Mouse (Mus musculus): ENCODE results near the gene Mroh2b. TPM values are rescaled to one million over a fixed set of nuclear protein-coding genes. Genes with fewer than 3 reads are reported as not detected.

The Mroh2b gene
- not detected in 2 replicates for total RNA-seq (2017)

- ATAC-seq (ENCODE audit: extremely low read depth, insufficient number of reproducible peaks, low FRiP score, poor library complexity, severe bottlenecking): no peak
Measured at GRCm38 (mm10) chr15:4898437-4898836, at the start of gene Mroh2b. Gene Mroh2b, plus strand, starts transcription at chr15:4898737.

DNA sequence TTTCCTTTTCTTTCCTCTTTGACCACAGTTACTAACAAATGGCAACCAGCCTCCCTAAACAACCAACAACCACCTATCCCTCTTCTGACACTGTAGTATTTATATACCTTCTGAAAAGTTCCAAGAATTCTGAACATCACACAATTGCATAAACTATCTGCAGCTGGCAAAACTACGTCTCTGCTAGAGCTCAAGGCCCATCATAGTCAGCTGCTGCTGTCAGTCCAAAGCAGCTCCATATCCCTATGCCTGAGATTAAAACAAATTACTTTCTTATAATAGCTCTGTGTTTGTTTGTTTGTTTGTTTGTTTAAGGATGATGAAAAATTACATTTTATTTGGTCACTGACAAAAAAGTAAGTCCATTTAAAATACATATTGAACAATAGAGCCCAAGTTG is 48.5 kb upstream of the Mroh2b start:
- ATAC-seq (ENCODE audit: extremely low read depth, insufficient number of reproducible peaks, low FRiP score, poor library complexity, severe bottlenecking): no peak

- ATAC-seq (ENCODE audit: extremely low read depth, insufficient number of reproducible peaks, low FRiP score, poor library complexity, severe bottlenecking): no peak
Measured at GRCm38 (mm10) chr15:4894962-4895361, 3.6 kb upstream of the Mroh2b start.

- no peak for ATAC-seq (ENCODE audit: extremely low read depth, insufficient number of reproducible peaks, low FRiP score, poor library complexity, severe bottlenecking)
Measured at GRCm38 (mm10) chr15:4934731-4935130, 36.2 kb downstream of the Mroh2b start.

- ATAC-seq (ENCODE audit: extremely low read depth, insufficient number of reproducible peaks, low FRiP score, poor library complexity, severe bottlenecking): no peak
Measured at GRCm38 (mm10) chr15:4973355-4973754, 74.8 kb downstream of the Mroh2b start.

DNA sequence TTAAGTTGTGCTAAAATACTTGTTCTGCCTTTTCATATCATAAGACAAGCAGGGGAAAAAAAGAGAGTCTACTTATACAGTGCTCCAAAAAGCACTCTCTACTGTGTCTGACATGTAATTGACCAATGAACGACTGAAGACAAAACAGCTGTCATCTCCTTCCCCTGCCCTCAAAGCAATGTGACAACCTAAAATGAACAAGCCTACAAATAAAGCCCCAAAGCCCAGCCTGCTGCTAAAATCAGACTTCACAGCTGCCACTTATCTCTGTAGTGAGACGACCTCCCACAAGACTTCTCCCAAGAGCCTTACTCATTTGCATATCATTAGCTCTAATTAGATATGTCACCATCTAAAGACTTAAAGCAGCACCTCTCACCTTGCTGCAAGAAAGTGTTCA is 104.4 kb downstream of the Mroh2b start:
- no peak for ATAC-seq (ENCODE audit: extremely low read depth, insufficient number of reproducible peaks, low FRiP score, poor library complexity, severe bottlenecking)

DNA sequence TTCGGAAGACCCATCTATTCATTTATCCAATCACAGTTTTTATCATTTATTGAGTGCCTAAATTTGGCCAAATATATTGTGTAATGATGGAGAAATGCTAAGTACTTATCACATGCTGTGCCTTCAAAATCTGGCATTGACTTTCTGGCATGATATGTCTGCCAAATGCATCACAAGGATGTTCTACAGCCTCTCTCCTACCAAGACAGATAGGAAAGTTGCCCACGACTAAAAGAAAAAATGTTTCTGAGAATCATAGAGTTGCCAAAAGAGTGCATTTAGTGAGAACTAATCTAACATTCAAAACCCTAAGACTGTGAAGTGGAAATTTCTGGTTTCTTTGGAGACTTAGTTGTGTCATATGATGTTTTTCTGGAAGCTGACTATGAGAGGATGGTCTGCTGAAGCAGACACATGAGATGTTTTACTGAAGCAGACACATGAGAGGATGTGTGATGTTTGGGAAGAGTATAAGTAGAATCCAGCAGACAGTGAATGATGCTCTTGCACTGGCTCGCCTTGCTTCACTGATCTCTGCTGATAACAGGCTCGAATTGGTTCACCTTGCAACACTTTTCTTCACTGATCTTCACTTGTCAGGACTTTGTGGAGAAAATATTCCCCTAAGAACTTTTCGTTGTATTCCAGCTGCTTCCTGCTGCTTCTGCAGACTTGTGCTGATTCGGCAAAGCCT is 105.1 kb downstream of the Mroh2b start:
- ATAC-seq (ENCODE audit: extremely low read depth, insufficient number of reproducible peaks, low FRiP score, poor library complexity, severe bottlenecking): no peak

GRCm38 (mm10) chr15:5009644-5010107 is 111.1 kb downstream of the Mroh2b start:
- ATAC-seq (ENCODE audit: extremely low read depth, insufficient number of reproducible peaks, low FRiP score, poor library complexity, severe bottlenecking): no peak

Other genes starting within 250 kb of the Mroh2b start
- not detected in 2 replicates for gene C6, start 171.6 kb upstream of the Mroh2b start, total RNA-seq (2017)
- gene C7, start 165.0 kb downstream of the Mroh2b start, total RNA-seq (2017): not detected in 2 replicates
- 52.0 and 68.9 TPM in 2 replicates for gene Card6, start 209.8 kb downstream of the Mroh2b start, total RNA-seq (2017)
- 499 and 563 TPM in 2 replicates for gene Rpl37, start 217.9 kb downstream of the Mroh2b start, total RNA-seq (2017)
- gene Prkaa1, start 245.1 kb downstream of the Mroh2b start, total RNA-seq (2017): 37.2 and 38.1 TPM in 2 replicates